Mouse (Mus musculus) lung, embryonic 14.5 days (tissue): ENCODE measurements around the gene Cxcl10. TPM values are rescaled to one million over a fixed set of nuclear protein-coding genes. Genes with fewer than 3 reads are reported as not detected.

ENCODE experiments used
- ATAC-seq: fragments of 200-750 bp; cut with Nextera tagmentation; 2 replicates; pipeline ENCODE4 v1.8.0; 2017; ENCODE audit warnings: mild to moderate bottlenecking, moderate TSS enrichment, moderate library complexity; ENCODE audit not compliant: insufficient read depth
- DNase-seq: peaks from one replicate; pipeline ENCODE4 v3.0.0-alpha.2; 2015
- H3K27ac ChIP-seq: fragments of 300-500 bp; sonication (generic); 2 replicates; pipeline ENCODE4 v1.5.1; 2014; ENCODE audit warnings: low read depth, mild to moderate bottlenecking, moderate library complexity
- H3K27me3 ChIP-seq: fragments of 300-500 bp; sonication (generic); 2 replicates; pipeline ENCODE4 v1.6.1; 2014; ENCODE audit warnings: low read length, control low read depth; ENCODE audit not compliant: insufficient read depth
- H3K36me3 ChIP-seq: fragments of 300-500 bp; sonication (generic); 2 replicates; pipeline ENCODE4 v1.6.1; 2014; ENCODE audit warnings: control low read depth; ENCODE audit not compliant: insufficient read depth
- H3K4me1 ChIP-seq: fragments of 300-500 bp; sonication (generic); 2 replicates; pipeline ENCODE4 v1.6.1; 2014; ENCODE audit warnings: antibody characterized with exemption, control low read depth; ENCODE audit not compliant: insufficient read depth
- H3K4me2 ChIP-seq: fragments of 300-500 bp; sonication (generic); 2 replicates; pipeline ENCODE4 v1.6.1; 2014; ENCODE audit warnings: mild to moderate bottlenecking
- H3K4me3 ChIP-seq: fragments of 300-500 bp; sonication (generic); 2 replicates; pipeline ENCODE4 v1.5.1; 2014; ENCODE audit warnings: low read depth, low read length
- H3K9ac ChIP-seq: fragments of 300-500 bp; sonication (generic); 2 replicates; pipeline ENCODE4 v1.6.1; 2014
- H3K9me3 ChIP-seq: fragments of 300-500 bp; sonication (generic); 2 replicates; pipeline ENCODE4 v1.6.1; 2016; ENCODE audit warnings: low read depth, low read length, control low read depth
- CTCF ChIP-seq: IDR thresholded peaks from 2 replicates; pipeline ENCODE4 v1.5.1; 2016; ENCODE audit warnings: antibody characterized with exemption, low read depth
- WGBS: fragments of 180-500 bp; shearing (Covaris S2); extraction: QIAGEN DNeasy Blood & Tissue Kit; methylation state at CpG from one replicate; pipeline ENCODE4 v1.1.7; 2014; 5-methylcytosine and 5-hydroxymethylcytosine counted together
- polyA plus RNA-seq: library from polyadenylated mRNA; unstranded; fragments of >200 nt; fragmentation: Nextera tagmentation; extraction: Ambion mirVana; gene quantifications from 2 replicates; pipeline ENCODE4 v1.2.1, GENCODE M21; 2014

The Cxcl10 gene
- polyA plus RNA-seq, 1 experiment from 2014 or later: not detected

GRCm38 (mm10) chr5:92322612-92323011 is 26.1 kb downstream of the Cxcl10 start:
- H3K4me1 ChIP-seq: peaks cover 7% of the 10 kb centered on the region; the same call in 1 of the 2 replicates
- H3K9me3 ChIP-seq: no peaks in the 10 kb centered on the region
- no peak overlapping the region for H3K4me3 ChIP-seq
- ATAC-seq (no peak), DNase-seq (no peak)
- no peak for TF ChIP-seq CTCF
- H3K9ac ChIP-seq: no peak overlapping the region
- no peaks in the 10 kb centered on the region for H3K27me3 ChIP-seq
- H3K27ac ChIP-seq: 0 out of 2 replicates have a peak overlapping the region, but pooled peaks have one; percentile 42
- 67% methylated on average over 4 of the region's 4 CpGs for WGBS
- H3K36me3 ChIP-seq: no peaks in the 10 kb centered on the region
- no peak overlapping the region for H3K4me2 ChIP-seq

DNA sequence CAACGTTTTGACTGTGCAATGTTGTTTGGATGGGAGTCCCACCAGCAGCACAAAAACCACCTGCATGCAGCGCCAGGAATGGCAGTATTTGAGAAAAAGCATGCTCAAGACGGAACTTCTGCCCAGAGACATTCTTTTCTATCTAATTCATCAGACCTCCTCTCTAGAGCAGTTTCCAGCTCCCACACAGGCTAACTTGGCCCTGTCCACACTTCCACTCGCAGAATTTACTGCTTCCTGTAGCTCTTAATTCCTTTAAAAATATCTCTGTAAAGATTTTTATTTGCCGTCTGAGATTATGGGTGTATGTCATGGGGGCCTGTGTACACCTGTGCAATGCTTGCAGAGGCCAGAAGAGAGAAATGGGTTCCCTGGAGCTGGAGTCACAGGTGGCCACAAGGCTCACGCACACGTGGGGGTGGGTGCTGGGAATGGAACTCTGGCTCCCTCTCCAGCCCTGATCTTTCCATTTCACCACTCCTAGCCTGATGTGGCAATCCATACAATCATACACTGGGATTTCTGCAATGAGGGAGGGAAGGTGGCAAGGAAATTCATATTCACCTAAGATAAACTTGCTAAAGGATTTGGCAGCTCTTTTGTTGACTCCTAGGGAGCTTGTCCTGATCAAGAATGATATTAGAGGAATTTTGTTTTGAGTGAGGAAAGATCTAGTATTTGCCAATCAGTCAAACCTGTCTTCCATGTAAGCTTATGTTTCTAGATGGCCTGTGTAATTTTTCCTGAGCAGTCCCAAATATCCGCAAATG is 26.9 kb downstream of the Cxcl10 start:
- H3K4me3 ChIP-seq: no peak overlapping the region
- 55% methylated on average over 8 of the region's 8 CpGs for WGBS
- H3K27ac ChIP-seq: no peak overlapping the region
- H3K9me3 ChIP-seq: no peaks in the 10 kb centered on the region
- H3K9ac ChIP-seq: no peak overlapping the region
- TF ChIP-seq CTCF: no peak
- peaks cover 7% of the 10 kb centered on the region; the same call in 1 of the 2 replicates for H3K4me1 ChIP-seq
- H3K27me3 ChIP-seq: no peaks in the 10 kb centered on the region
- ATAC-seq: no peak
- no peak overlapping the region for H3K4me2 ChIP-seq
- no peaks in the 10 kb centered on the region for H3K36me3 ChIP-seq
- no peak for DNase-seq

GRCm38 (mm10) chr5:92318596-92318995 is 30.1 kb downstream of the Cxcl10 start:
- ATAC-seq (no peak), DNase-seq (peak; percentile 55)
- TF ChIP-seq CTCF: no peak
- no peaks in the 10 kb centered on the region for H3K9me3 ChIP-seq
- 83% methylated on average over 14 of the region's 14 CpGs for WGBS
- no peak overlapping the region for H3K4me3 ChIP-seq
- H3K9ac ChIP-seq: no peak overlapping the region
- no peak overlapping the region for H3K4me2 ChIP-seq
- H3K27ac ChIP-seq: no peak overlapping the region
- H3K36me3 ChIP-seq: no peaks in the 10 kb centered on the region
- H3K27me3 ChIP-seq: no peaks in the 10 kb centered on the region
- H3K4me1 ChIP-seq: no peaks in the 10 kb centered on the region

GRCm38 (mm10) chr5:92318119-92318518 is 30.6 kb downstream of the Cxcl10 start:
- no peaks in the 10 kb centered on the region for H3K36me3 ChIP-seq
- no peaks in the 10 kb centered on the region for H3K27me3 ChIP-seq
- H3K9me3 ChIP-seq: no peaks in the 10 kb centered on the region
- no peak overlapping the region for H3K9ac ChIP-seq
- no peak overlapping the region for H3K4me2 ChIP-seq
- no peak overlapping the region for H3K27ac ChIP-seq
- H3K4me1 ChIP-seq: no peaks in the 10 kb centered on the region
- no peak for ATAC-seq
- 76% methylated on average over 7 of the region's 7 CpGs for WGBS
- H3K4me3 ChIP-seq: no peak overlapping the region
- no peak for DNase-seq
- TF ChIP-seq CTCF: no peak

- Histone ChIP-seq H3K36me3 (no peaks in the 10 kb centered on the region), H3K4me3 (no peak overlapping the region), H3K4me2 (no peak overlapping the region), H3K9ac (no peak overlapping the region), H3K4me1 (no peaks in the 10 kb centered on the region), H3K27me3 (no peaks in the 10 kb centered on the region), H3K27ac (no peak overlapping the region), H3K9me3 (no peaks in the 10 kb centered on the region)
- no peak for TF ChIP-seq CTCF
- DNase-seq (no peak), ATAC-seq (no peak)
- WGBS: 58% methylated on average over 7 of the region's 7 CpGs
Measured at GRCm38 (mm10) chr5:92313776-92314175, 34.9 kb downstream of the Cxcl10 start.

GRCm38 (mm10) chr5:92312046-92312715 is 36.5 kb downstream of the Cxcl10 start:
- Histone ChIP-seq H3K4me2 (no peak overlapping the region), H3K9ac (no peak overlapping the region), H3K4me3 (no peak overlapping the region), H3K9me3 (no peaks in the 10 kb centered on the region), H3K36me3 (0 out of 2 replicates have a peak, but pooled peaks cover 4% of the 10 kb centered on the region), H3K27ac (no peak overlapping the region), H3K4me1 (no peaks in the 10 kb centered on the region), H3K27me3 (no peaks in the 10 kb centered on the region)
- 13% methylated on average over 13 of the region's 13 CpGs for WGBS
- peak; percentile 81 for TF ChIP-seq CTCF
- peak; percentile 97 for DNase-seq
- no peak for ATAC-seq
